Mouse (Mus musculus) cerebellum, adult 9-10 months (tissue): ENCODE data around the gene Slc4a8.
"Not testable (repeated sequence)": the region's sequence is repeated elsewhere in the genome, so short reads cannot be mapped to it uniquely, and the experiment has no call there.

Source experiments
- DNase-seq: peaks from one replicate; pipeline ENCODE4 v3.0.0; 2022

Gene Slc4a8

DNA sequence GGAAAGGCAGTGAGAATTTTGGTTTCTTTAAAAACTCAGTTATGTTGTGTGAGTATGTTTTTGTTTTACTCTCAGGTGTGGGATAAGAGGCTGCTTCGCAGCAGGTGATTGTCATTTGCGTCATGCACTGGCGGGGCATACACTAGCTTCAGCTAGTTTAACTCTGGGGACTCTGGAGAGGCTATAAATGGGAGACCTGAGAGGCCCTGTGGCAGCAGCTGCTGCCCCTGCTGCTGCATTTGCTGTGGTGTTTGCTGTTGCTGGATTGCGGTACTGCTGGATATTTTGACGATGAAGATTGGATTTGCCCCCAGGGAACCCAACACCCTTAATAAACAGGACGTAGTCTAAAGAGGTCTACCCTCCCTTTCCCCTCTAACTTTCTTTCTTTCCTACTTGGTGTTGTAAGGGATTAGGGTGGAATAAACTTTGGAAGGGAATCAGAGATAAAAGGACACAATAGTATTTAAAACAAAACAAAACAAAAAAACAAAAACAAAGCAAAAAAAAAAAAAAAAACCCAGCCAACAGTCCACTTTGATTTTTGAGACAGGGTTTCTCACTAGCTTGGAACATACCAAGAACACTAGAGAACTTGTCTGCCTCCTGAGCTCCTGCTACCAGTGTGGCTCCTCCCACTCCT, 14.9 kb upstream of the Slc4a8 start:
- no peak for DNase-seq

DNA sequence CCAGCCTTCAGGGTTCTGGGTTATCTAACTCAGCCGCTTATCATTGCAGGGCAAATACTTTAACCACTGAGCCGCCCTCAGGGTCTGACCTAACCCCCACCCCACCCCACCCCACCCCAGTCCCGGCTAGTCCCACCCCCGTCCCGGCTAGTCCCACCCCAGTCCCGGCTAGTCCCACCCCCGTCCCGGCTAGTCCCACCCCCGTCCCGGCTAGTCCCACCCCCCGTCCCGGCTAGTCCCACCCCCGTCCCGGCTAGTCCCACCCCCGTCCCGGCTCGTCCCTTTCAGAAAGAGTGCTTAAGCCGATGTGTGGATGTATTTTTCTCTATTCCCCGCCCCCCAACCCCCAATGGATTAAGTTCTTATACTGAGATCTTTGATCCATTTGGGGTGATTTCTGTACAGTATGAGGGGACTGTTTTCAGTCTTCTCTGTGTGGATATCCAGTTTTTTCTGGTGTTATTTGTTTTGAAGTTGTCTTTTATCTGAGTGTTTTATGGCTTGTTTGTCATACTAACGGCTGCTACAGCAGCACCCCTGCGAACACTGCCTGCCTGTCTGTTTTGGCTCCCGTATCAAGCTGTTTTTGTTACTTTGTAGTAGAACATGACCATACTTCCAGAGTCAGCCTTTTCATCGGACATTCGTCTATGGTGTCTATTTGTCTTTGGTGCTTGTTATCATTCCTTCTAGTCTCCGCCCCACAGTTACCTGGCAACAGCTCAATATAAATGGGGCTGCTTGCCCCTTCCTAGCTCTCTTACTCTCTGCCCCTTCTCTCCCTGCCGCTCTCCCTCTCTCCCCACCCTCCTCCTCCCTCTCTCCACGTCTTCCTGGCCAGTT, 14.2 kb upstream of the Slc4a8 start:
- DNase-seq, result no peak

DNA sequence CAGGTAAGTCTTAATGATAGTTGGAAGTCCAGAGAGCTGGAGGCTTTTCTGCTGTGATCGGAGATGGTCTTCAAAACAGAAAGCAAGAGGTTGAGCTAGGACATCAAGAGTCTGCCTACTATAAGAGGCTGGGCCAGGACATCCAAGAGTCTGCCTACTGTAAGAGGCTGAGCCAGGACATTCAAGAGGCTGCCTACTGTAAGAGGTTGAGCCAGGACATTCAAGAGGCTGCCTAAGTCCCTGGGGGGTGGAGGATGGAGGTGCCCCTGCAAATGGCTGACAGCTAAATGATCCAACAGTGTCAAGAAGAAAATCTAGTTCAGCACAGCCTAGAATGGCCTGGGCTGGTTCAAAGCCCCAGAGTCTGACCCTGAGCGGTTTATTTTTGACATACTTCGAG, 13.0 kb upstream of the Slc4a8 start:
- DNase-seq, result no peak

DNA sequence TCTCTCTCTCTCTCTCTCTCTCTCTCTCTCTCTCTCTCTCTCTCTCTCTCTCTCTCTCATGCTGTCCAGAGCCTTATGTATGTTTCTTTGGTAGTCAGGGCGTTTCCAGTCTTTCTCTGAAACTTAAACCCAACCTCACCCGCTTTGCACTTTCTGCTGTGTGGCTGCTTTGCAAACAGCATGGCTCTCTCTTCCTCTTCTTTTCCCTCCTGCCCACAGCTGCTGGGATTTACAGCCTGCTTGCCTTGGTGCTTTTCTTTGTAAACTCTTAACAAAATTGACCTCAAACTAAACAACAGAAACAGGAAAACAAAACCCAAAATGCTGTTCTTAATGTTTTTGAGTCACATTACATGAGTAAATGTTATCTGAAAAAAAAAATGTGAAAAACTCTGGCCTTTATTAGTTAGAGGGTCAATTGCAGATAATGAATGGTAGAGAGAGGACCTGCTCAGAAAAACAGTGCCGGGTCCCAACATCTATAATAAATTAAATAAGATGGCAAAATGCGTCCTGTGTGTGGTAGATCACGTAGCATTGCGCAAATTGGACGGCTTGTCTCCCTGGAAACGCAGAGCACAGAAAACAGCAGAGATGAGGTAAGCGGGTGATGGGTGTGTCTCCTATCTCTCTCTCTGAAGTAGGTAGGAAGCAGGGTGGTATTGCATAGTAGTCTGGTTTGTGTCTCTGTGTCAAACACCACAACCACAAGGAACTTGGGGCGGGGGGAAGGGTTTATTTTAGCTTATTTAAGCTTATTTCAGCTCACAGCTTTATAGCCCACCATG, 11.6 kb upstream of the Slc4a8 start:
- DNase-seq, result no peak

DNA sequence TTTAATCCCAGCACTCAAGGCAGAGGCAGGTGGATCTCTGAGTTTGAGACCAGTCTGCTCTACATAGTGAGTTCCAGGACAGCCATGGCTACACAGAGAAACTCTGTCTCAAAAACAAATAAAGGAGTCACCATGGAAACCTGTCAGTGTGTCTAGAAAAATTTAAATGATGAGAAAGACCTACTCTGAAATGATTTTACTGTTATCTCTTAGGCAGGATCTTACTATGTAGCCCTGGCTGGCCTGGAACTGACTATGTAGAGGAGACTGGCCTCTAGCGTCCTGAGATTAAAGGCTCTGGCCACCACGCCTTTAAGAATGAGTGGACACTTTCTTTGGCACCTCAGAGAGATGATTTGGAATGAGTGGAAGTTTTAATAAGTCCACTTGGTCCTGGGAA, 9.1 kb upstream of the Slc4a8 start:
- DNase-seq, result no peak

DNA sequence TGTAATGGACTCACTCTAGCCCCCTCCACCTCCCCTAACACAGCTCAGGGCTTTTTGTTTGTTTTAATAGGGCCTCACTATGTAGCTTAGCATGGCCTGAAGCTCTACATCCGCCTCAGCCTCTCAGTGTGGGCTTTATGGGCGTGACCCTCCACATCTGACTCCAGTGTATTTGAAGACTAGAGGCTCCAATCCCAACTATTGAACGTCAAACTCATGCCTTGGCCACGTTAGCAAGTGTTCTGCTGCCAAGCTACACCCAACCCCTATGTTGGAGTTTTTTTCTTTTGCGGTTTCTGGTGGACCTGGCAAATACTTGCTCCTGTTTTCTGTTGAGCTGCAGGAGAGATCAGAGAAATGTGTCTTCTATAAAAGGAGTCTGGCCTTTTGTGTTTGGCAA, 8.5 kb upstream of the Slc4a8 start:
- no peak for DNase-seq

DNA sequence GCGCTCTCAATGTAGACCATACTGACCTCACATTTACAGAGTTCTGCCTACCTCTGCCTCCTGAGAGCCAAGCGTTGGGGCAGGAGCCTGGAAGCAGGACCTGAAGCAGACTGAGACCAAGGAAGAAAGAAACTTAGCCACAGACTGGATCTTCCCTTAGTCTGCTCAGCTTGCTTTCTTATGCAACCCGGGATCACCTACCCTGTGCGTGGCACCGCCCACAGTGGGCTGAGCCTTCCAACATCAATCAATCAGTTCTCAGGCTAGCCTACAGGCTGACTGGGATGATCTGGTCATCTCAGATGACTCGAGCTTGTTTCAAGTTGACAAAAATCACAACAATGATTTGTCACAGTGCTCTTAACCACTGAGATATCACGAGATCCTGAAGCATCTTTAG, 7.5 kb upstream of the Slc4a8 start:
- DNase-seq, result no peak

DNA sequence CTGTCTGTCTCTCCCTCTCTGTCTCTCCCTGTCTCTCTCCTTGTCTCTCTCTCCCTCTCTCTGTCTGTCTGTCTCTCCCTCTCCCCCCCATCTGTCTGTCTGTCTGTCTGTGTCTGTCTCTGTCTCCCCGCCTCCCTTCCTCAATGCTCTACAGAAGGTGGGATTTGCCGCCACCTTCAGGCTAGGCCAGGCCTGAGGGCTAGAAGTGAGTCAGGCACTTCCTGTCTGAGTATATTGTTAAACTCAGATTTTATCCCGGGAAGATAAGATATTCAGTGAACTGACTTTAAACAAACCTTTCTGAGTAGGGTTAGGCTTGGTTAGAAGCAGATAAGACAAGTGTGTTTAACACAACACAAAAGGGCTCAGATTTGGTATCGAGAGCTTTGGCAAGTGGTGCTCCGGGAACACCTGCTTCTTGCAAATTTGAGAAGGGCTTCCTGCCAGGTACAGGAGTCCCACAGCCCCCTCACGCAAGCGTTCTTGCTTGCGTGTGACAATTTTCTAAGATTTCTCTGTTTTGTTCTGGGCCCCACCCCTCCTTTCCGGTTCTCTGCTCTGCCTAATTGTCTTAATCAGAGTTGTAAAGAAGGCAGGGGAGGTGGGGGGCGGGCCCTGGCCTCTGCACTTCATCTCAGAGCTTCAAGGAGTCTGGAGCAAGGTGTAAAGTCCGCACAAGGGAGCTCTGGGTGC, 6.6 kb upstream of the Slc4a8 start:
- no peak for DNase-seq

DNA sequence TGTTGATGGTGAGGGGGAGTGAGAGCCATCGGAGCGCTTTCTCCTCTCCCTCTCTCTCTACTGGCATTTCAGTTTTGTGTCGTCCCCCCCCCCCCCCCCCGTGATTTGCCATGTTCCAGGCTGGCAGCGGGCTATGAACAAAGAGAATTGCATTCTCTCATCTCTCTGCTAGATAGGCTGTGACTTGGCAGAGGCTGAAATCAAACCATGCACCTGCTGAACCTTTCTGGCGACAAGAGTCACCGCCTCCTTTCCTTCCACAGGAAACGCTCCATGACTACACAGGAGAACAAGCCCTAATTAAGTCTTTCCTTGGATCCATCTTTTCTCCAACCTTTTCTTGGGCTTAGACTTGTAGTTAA, 6.1 kb upstream of the Slc4a8 start:
- DNase-seq, result no peak

DNA sequence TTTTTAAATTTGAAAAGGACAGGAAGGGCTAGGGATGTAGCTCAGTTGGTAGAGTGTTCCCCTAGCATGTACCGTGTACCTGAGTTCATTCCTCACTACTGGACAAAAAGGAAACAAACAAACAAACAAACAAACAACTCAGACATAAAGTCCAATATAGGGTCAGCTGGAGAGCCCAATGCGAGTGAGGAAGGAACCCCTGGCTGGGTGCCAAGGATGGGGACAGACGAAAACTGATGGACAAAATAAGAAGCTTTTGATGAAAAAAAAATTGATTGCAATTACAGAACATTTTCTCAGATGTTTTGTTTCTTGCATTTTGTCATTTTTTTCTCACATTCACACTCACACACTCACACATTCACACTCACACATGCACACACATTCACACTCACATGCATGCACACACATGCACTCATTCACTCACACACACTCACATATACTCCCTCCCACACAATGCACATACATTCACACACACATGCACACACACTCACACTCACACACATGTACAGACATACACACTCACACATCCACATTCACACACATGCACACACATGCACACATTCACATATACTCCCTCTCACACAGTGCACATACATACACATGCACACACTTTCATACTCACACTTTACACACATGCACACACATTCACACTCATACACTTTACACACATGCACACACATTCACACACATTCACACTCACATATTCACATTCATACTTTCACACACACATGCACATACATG, 5.5 kb upstream of the Slc4a8 start:
- DNase-seq, result no peak

DNA sequence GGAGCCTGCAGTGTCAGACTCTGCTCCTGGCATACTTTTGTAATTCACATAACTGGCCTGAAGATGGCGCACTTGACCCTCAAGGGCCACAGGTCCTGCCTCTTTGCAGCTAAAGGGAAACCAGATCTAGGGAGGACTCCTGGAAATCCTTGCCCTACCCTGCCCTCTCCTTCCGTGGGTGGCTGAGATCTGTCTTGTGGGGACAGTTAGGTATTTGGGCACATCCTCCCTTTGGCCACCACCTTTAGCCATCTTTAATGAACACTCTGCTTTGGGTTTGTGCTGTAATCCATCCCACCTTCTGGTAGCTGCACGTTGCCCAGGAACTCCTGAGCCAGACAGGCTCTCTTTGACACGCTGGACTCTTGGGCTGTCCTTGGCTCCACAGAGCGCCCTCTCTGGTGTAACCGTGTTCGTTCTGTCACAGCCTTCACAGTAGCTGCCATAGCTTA, 4.0 kb upstream of the Slc4a8 start:
- peak; percentile 79 for DNase-seq

DNA sequence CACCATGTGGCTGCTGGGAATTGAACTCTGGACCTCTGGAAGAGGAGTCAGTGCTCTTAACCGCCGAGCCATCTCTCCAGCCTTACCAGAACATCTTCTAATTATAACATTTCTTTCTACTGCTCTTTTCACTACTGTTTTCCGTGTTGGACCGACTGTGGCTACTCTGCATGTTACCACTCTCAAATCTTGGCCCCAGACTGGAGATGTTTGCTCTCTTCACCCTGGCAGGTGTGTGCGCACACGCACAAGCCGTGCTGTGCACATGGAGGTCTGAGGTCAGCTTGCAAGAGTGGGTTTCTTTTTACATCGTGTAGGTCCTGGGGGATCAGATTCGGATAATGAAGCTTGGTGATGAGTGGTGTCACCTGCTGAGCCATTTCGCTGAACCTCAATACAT, 2.3 kb upstream of the Slc4a8 start:
- no peak for DNase-seq

DNA sequence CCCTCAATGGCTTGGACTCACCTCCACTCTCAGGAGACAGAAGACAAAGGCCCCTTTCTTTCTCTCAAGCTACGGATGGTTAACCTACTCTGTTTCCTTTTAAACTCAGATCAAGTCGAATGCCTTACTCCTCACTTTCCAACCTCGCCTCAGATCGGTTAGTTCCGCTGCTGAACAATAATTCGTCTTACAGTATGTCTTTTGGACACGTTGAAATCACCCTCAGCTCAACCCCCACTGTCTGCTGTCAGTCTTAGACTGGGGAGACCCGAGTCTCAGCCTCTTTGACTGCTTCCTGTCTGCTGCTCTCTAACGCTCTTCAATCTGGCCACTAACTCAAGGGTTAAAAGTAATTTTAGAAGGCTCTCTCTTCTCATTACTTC, 520 bp upstream of the Slc4a8 start:
- no peak for DNase-seq

DNA sequence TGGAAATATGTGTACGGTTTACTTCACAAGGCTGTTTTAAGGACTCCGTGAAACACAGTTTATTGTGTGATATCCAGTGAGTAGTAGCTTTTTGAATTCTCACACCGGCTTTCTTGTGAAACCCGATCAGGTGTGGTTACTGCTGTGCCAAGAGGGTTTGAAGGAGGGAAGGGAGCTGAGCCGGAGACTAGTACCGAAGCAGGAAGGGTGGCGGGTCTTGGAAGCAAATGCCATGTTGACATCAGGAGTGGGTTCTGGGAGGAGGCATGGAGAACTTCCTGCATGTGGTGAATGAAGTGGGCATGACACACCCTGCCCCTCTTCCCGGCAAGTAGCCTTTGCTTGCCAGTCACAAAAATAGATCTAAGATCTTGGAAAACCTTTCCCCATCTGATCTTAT, 1.1 kb downstream of the Slc4a8 start:
- DNase-seq, result peak; percentile 33

DNA sequence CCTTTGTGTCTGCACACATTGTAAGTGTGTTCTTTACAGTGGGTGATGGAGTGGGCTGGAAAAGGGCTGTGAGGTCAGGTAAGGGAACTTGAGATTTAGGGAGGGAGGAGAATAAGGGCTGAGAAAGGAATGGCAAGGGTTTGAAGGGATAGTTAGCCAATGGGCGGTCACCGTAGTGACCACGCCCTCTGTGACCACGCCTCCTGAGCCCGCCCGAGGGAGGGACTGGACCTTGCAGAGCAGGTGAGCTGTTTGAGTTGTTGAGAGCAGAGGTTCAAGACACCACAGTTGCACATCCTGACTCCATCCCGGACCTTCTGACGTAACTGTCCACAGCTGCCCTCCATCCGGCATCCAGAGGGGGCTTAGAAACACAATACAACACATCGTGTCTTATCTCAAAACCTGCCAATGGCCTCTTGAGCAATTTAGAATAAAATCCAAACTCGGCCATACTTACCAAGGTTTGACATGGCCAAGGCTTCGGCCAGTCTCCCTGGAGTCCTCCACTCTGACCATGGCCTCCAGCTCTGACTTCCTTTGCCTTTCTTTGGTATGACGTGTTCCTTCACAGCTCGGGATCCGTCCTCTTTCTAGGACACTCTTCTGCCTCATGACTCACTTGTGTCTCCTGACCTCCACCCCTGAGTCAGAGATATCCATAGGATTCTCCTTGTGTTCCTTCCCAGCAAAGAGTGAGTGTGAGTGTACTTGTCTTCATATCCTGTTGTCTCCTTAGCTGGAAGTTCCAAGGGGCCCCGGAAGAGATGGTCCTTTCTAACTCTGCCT, 2.8 kb downstream of the Slc4a8 start:
- no peak for DNase-seq

DNA sequence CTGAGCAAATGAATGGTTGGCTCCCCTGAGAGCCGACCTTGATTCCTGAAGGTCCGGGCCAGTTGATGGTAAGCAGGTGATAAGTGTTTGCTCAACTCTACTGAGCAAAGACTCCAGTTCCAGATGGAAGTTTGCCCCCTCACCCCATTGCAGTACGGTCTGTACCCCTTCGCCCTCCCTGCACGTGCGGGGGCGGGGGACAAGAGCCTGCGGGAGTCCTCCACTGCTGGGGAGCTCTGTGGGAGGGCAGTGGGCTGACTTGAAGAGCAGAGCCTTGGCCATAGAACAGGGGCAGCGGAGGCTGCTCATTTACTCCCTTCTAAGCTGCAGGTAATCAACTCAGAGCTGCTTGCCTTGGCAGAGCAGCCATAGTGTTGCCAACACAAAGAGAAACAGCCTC, 5.3 kb downstream of the Slc4a8 start:
- no peak for DNase-seq

DNA sequence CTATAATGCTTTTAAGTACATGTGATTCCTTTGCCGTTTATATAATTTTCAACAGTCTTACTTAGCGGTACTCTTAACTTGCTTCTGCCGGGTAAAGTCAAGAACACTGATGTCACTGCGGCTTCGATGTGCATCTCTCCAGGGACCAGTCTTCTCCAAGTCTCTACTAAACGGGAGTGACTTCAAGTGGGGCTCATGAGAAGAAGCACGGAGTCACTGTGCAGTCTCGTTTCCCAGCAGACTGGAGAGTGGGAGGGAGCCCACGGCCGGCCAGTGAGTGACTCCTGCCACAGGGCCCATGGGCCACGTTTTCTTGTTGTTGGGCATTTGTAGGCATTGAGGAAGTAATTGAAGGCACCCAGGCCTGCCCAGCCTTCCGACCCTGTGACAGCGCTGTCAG, 6.3 kb downstream of the Slc4a8 start:
- DNase-seq, result no peak

DNA sequence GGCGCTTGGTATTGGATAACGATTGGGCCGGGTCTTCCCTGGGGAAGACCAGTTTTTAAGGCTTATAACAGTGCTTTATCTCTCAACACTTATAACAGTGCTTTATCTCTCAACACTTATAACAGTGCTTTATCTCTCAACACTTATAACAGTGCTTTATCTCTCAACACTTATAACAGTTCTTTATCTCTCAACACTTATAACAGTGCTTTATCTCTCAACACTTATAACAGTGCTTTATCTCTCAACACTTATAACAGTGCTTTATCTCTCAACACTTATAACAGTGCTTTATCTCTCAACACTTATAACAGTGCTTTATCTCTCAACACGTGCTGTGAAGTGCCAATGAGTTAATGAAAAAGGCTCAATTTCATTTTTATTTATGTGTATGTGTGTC, 7.5 kb downstream of the Slc4a8 start:
- DNase-seq, result not testable (repeated sequence)

DNA sequence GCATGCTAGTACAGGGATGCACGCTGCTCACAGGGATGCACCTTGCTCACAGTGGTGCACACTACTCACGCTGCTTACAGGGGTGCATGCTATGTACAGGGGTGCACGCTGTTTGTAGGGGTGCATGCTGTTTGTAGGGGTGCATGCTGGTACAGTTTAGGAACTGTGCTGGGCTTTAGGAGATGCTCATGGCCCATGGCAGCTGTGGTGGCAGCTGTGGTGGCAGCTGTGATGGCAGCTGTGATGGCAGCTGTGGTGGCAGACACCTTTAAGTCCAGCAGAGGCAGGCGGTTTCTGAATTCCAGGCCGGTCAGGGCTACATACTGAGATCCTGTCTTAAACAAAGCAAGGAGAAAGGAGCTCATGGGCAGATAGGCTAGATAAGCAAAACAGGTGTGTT, 8.8 kb downstream of the Slc4a8 start:
- no peak for DNase-seq

DNA sequence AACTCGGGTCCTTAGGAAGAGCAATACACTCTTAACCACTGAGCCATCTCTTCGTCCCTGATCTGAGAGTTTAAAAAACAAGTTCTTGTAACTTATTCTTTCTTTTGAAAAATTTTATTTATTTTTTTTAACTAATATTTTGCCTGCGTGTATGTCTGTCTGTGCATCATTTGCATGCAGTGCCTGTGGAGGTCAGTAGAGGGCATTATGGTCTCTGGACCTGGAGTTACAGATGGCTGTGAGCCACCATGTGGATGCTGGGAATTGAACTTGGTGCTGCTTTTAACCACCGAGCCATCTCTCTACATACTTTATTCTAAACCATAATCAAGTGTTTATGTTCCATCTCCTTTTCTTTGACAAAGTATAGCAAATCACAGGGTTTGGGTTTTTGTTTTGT, 11.1 kb downstream of the Slc4a8 start:
- DNase-seq, result no peak

DNA sequence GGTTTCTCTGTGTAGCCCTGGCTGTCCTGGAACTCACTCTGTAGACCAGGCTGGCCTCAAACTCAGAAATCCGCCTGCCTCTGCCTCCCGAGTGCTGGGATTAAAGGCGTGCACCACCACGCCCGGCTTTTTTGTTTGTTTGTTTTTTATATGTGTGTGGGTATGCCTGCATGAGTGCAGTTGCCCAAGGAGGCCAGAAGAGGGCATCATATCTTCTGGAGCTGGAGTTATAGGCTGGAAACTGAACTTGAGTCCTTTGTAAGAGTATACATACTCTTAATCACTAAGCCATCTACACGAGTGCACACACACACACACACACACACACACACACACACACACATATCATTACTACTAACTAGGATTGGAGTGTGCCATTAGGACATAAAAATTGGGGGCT, 12.3 kb downstream of the Slc4a8 start:
- not testable (repeated sequence) for DNase-seq
